Mouse (Mus musculus) embryonic facial prominence, embryonic 11.5 days (tissue): ENCODE results near the gene Ubqlnl. TPM values are rescaled to one million over a fixed set of nuclear protein-coding genes. Genes with fewer than 3 reads are reported as not detected.

Source experiments
- polyA plus RNA-seq: library from polyadenylated mRNA; unstranded; fragments of >200 nt; fragmentation: Nextera tagmentation; extraction: Ambion mirVana; gene quantifications from 2 replicates; pipeline ENCODE4 v1.2.1, GENCODE M21; 2014

Ubqlnl gene
- polyA plus RNA-seq, 1 experiment from 2014 or later = not detected

Other genes starting within 250 kb of the Ubqlnl start
- not detected in 2 replicates for gene Olfr65, start 247.1 kb downstream of the Ubqlnl start, polyA plus RNA-seq
- gene Olfr631, start 221.7 kb downstream of the Ubqlnl start, polyA plus RNA-seq = not detected in 2 replicates
- not detected in 2 replicates for gene Olfr632, start 216.2 kb downstream of the Ubqlnl start, polyA plus RNA-seq
- not detected in 2 replicates for gene Olfr633, start 206.1 kb downstream of the Ubqlnl start, polyA plus RNA-seq
- not detected in 2 replicates for gene Olfr635, start 179.4 kb downstream of the Ubqlnl start, polyA plus RNA-seq
- gene Olfr638, start 151.8 kb downstream of the Ubqlnl start, polyA plus RNA-seq = not detected in 2 replicates
- not detected in 2 replicates for gene Olfr639, start 133.3 kb downstream of the Ubqlnl start, polyA plus RNA-seq
- gene Olfr640, start 125.0 kb downstream of the Ubqlnl start, polyA plus RNA-seq = not detected in 2 replicates
- not detected in 2 replicates for gene Olfr641, start 115.1 kb downstream of the Ubqlnl start, polyA plus RNA-seq
- not detected in 2 replicates for gene Olfr642, start 97.9 kb downstream of the Ubqlnl start, polyA plus RNA-seq
- gene 4930516K23Rik, start 89.1 kb downstream of the Ubqlnl start, polyA plus RNA-seq = not detected in 2 replicates
- not detected in 2 replicates for gene Olfr644, start 78.7 kb downstream of the Ubqlnl start, polyA plus RNA-seq
- not detected in 2 replicates for gene Olfr645, start 65.1 kb downstream of the Ubqlnl start, polyA plus RNA-seq
- not detected in 2 replicates for gene Olfr646, start 45.7 kb downstream of the Ubqlnl start, polyA plus RNA-seq
- gene Ubqln5, start 20.7 kb downstream of the Ubqlnl start, polyA plus RNA-seq = not detected in 2 replicates
- not detected in 2 replicates for gene Olfr643, start 13.2 kb downstream of the Ubqlnl start, polyA plus RNA-seq
- not detected in 2 replicates for gene Ubqln3, start 7.3 kb downstream of the Ubqlnl start, polyA plus RNA-seq
- gene Olfm5, start 14.3 kb upstream of the Ubqlnl start, polyA plus RNA-seq = not detected in 2 replicates
- 0.15 and 0.27 TPM in 2 replicates for gene Olfr648, start 32.8 kb upstream of the Ubqlnl start, polyA plus RNA-seq
- not detected in 2 replicates for gene Olfr649, start 45.4 kb upstream of the Ubqlnl start, polyA plus RNA-seq
- 2.9 and 3.5 TPM in 2 replicates for gene Trim6, start 68.2 kb upstream of the Ubqlnl start, polyA plus RNA-seq
- gene Trim34a, start 93.9 kb upstream of the Ubqlnl start, polyA plus RNA-seq = 0.83 and 0.98 TPM in 2 replicates
- 0.11 TPM in 1 of 2 replicates, not detected in the other for gene Trim5, start 137.5 kb upstream of the Ubqlnl start, polyA plus RNA-seq
- 1.7 and 2.9 TPM in 2 replicates for gene Trim12a, start 164.9 kb upstream of the Ubqlnl start, polyA plus RNA-seq
- not detected in 2 replicates for gene Trim34b, start 178.9 kb upstream of the Ubqlnl start, polyA plus RNA-seq
- gene Trim12c, start 202.8 kb upstream of the Ubqlnl start, polyA plus RNA-seq = 1.0 and 1.2 TPM in 2 replicates
- gene Trim30b, start 219.3 kb upstream of the Ubqlnl start, polyA plus RNA-seq = not detected in 2 replicates